Mouse (Mus musculus): ENCODE measurements at regions not wholly inside any gene's neighbourhood (a gene's known extent, or its start where the extent isn't known, plus 50 kb on each side); places are given as distances from the start of the nearest gene placed in this dataset.

DNA sequence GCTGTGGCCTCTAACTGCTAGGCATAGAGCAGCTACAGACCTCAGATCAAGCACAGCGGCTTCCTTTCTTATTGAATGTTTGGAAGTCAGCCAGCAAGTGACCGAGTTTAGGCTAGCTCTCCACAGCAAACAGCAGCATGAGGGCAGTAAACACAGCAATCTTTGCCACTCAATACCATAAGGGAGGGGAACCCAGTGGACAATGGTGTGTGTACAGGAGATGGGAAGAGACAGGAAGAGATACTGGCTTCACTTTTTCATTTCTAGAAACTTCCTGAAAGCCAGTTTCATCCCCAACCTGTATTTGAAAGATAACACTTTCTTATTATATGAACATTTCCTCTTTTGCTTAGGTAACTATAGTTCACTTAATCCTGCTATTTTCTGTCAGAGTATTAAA is 1284.9 kb upstream of the Lrrc6 start:
- TF ChIP-seq POLR2A (IDR thresholded peaks at IDR 0.05; ENCODE audit: borderline replicate concordance, insufficient read depth, low read length) = no peak
- no peak for TF ChIP-seq CTCF (IDR thresholded peaks at IDR 0.05; ENCODE audit: borderline replicate concordance, insufficient read depth, low read depth, low read length)
- H3K4me3 ChIP-seq (replicated peaks; ENCODE audit: insufficient read depth, low read depth, low read length) = no peak overlapping the region
- H3K4me1 ChIP-seq (ENCODE audit: control insufficient read depth, insufficient read depth, low read length) = no peaks in the 10 kb centered on the region
- no peak overlapping the region for H3K27ac ChIP-seq (ENCODE audit: insufficient read depth, low read length)
- no peak for DNase-seq
- WGBS = 24% methylated on average over 2 of the region's 2 CpGs
- no peaks in the 10 kb centered on the region for H3K27me3 ChIP-seq (ENCODE audit: control insufficient read depth, insufficient read depth, low read length)

DNA sequence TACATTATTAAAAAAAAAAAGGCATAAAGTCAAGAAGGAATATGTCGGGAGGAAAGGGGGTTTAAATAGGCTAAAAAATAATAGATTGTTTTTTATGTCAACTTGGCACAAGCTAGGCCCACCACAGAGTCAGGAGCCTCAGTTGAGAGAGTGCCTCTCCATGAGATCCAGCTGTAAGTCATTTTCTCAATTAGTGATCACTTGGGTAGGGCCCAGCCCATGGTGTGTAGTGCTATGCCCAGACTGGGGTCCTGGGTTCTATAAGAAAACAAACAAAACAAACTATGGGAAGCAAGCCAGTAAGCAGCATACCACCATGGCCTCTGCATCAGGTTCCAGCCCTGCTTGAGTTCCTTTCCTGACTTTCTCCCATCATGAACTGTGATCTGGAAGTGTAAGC is 1283.0 kb upstream of the Lrrc6 start:
- H3K4me3 ChIP-seq (replicated peaks; ENCODE audit: insufficient read depth, low read depth, low read length) = no peak overlapping the region
- no peak for DNase-seq
- no peaks in the 10 kb centered on the region for H3K4me1 ChIP-seq (ENCODE audit: control insufficient read depth, insufficient read depth, low read length)
- H3K27ac ChIP-seq (ENCODE audit: insufficient read depth, low read length) = no peak overlapping the region
- H3K27me3 ChIP-seq (ENCODE audit: control insufficient read depth, insufficient read depth, low read length) = no peaks in the 10 kb centered on the region
- no peak for TF ChIP-seq POLR2A (IDR thresholded peaks at IDR 0.05; ENCODE audit: borderline replicate concordance, insufficient read depth, low read length)
- no peak for TF ChIP-seq CTCF (IDR thresholded peaks at IDR 0.05; ENCODE audit: borderline replicate concordance, insufficient read depth, low read depth, low read length)
- 79% methylated on average over 1 of the region's 1 CpGs for WGBS

DNA sequence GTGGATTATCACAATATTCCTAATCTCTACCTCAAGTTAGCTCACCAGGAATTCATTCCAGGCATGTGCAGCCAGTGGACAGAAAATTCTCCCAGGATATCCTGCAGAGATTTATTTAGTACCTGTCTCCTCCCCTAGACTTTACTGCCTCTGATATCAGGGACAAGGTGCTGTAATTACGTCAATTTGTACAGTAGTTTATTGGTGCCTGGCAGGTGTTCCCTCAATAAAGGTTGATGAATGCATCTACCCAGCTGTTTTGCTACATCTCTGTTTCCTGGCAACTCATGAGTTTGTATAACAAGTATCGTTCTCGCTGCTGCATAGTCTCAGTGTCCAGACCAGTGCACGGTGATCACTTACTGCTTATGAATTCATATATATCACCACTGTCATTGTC is 1281.8 kb upstream of the Lrrc6 start:
- H3K4me3 ChIP-seq (replicated peaks; ENCODE audit: insufficient read depth, low read depth, low read length) = no peak overlapping the region
- no peaks in the 10 kb centered on the region for H3K4me1 ChIP-seq (ENCODE audit: control insufficient read depth, insufficient read depth, low read length)
- H3K27me3 ChIP-seq (ENCODE audit: control insufficient read depth, insufficient read depth, low read length) = no peaks in the 10 kb centered on the region
- DNase-seq = no peak
- no peak for TF ChIP-seq CTCF (IDR thresholded peaks at IDR 0.05; ENCODE audit: borderline replicate concordance, insufficient read depth, low read depth, low read length)
- no peak for TF ChIP-seq POLR2A (IDR thresholded peaks at IDR 0.05; ENCODE audit: borderline replicate concordance, insufficient read depth, low read length)
- no peak overlapping the region for H3K27ac ChIP-seq (ENCODE audit: insufficient read depth, low read length)
- 94% methylated on average over 4 of the region's 4 CpGs for WGBS

DNA sequence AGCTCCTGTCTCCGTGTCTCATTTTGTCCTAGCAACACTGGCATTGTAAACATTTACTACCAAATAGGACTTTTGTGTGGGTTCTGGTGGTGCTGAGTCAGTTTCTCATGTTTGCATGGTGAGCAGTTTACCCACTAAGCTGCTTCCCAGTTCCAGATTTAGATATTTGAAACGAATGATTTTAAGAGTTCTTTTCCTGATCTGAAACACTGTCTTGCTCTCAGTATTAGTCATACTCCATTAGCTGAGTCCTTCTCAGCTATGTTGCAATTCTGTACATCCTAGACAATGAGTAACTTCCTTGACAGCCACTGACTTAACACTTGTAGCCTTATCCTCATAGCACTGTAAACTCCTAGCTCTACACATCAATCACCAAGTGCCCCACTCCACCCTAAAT is 1280.1 kb upstream of the Lrrc6 start:
- 77% methylated on average over 2 of the region's 2 CpGs for WGBS
- Histone ChIP-seq H3K27ac (ENCODE audit: insufficient read depth, low read length) (no peak overlapping the region), H3K27me3 (ENCODE audit: control insufficient read depth, insufficient read depth, low read length) (no peaks in the 10 kb centered on the region), H3K4me3 (replicated peaks; ENCODE audit: insufficient read depth, low read depth, low read length) (no peak overlapping the region), H3K4me1 (ENCODE audit: control insufficient read depth, insufficient read depth, low read length) (no peaks in the 10 kb centered on the region)
- DNase-seq = no peak
- TF ChIP-seq CTCF (IDR thresholded peaks at IDR 0.05; ENCODE audit: borderline replicate concordance, insufficient read depth, low read depth, low read length) (no peak), POLR2A (IDR thresholded peaks at IDR 0.05; ENCODE audit: borderline replicate concordance, insufficient read depth, low read length) (no peak)

DNA sequence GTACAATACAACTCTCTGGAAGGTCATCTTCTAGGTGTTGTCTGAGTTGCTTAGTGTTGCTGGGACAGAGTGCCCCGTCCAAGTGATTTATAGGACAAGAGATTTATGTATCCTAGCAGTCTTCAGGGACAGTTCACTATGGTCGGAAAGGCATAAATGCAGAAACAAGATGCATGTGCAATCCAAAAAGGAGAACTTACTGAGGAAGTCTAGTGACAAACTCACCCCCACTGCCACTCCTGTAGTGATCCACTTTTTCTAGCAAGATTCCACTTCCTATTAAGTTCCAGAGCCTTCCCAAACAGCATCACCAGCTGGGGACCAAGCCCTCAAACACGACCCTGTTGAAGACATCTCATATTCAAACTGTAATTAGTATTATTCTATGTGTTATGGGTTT is 1266.9 kb upstream of the Lrrc6 start:
- Histone ChIP-seq H3K27me3 (ENCODE audit: control insufficient read depth, insufficient read depth, low read length) (no peaks in the 10 kb centered on the region), H3K4me1 (ENCODE audit: control insufficient read depth, insufficient read depth, low read length) (no peaks in the 10 kb centered on the region), H3K27ac (ENCODE audit: insufficient read depth, low read length) (no peak overlapping the region), H3K4me3 (replicated peaks; ENCODE audit: insufficient read depth, low read depth, low read length) (no peak overlapping the region)
- DNase-seq = no peak
- 73% methylated on average over 3 of the region's 3 CpGs for WGBS
- TF ChIP-seq POLR2A (IDR thresholded peaks at IDR 0.05; ENCODE audit: borderline replicate concordance, insufficient read depth, low read length) = no peak
- no peak for TF ChIP-seq CTCF (IDR thresholded peaks at IDR 0.05; ENCODE audit: borderline replicate concordance, insufficient read depth, low read depth, low read length)

DNA sequence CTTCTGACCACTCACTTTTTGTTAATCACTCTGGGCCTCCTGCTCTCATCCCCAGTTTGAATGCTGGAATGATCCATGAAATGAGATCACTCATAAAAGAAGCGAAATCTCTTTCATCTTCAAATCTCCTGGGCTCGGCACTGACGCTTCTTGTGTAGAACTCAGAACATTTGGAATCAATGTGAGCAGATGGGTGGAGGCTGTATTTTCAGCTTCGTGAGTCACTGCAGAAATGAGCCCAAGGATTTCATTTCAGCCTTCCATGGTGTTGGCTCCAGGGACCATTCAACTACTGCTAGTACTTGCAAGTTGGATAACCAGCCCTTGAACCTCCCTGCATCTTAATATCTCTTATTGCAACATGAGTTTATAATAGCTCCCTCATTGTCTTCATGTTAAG is 1258.5 kb upstream of the Lrrc6 start:
- TF ChIP-seq CTCF (IDR thresholded peaks at IDR 0.05; ENCODE audit: borderline replicate concordance, insufficient read depth, low read depth, low read length) = no peak
- no peak for TF ChIP-seq POLR2A (IDR thresholded peaks at IDR 0.05; ENCODE audit: borderline replicate concordance, insufficient read depth, low read length)
- Histone ChIP-seq H3K27me3 (ENCODE audit: control insufficient read depth, insufficient read depth, low read length) (no peaks in the 10 kb centered on the region), H3K4me1 (ENCODE audit: control insufficient read depth, insufficient read depth, low read length) (no peaks in the 10 kb centered on the region), H3K4me3 (replicated peaks; ENCODE audit: insufficient read depth, low read depth, low read length) (no peak overlapping the region), H3K27ac (ENCODE audit: insufficient read depth, low read length) (no peak overlapping the region)
- WGBS = 78% methylated on average over 4 of the region's 4 CpGs
- no peak for DNase-seq

DNA sequence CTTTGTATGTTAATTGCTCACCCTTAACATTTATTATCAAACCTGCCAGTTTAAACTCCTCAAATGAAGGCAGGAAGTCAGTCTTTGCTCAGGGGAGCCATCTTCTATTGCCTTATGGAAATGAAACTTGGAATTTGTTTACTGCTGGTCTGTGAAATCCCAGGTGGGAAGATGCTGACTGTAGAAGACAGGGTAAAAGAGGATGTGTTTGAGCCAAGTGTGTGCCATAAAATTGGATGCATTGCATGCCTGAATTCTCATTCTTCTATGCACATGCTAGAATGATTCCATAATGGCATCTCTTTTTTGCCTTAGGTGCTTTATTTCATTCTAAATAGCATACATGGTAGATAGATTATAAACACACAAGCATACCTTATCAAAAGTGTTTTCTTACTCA is 1249.9 kb upstream of the Lrrc6 start:
- no peak for DNase-seq
- TF ChIP-seq POLR2A (IDR thresholded peaks at IDR 0.05; ENCODE audit: borderline replicate concordance, insufficient read depth, low read length) = no peak
- TF ChIP-seq CTCF (IDR thresholded peaks at IDR 0.05; ENCODE audit: borderline replicate concordance, insufficient read depth, low read depth, low read length) = no peak
- no peaks in the 10 kb centered on the region for H3K27me3 ChIP-seq (ENCODE audit: control insufficient read depth, insufficient read depth, low read length)
- H3K4me3 ChIP-seq (replicated peaks; ENCODE audit: insufficient read depth, low read depth, low read length) = no peak overlapping the region
- no peaks in the 10 kb centered on the region for H3K4me1 ChIP-seq (ENCODE audit: control insufficient read depth, insufficient read depth, low read length)
- no peak overlapping the region for H3K27ac ChIP-seq (ENCODE audit: insufficient read depth, low read length)

DNA sequence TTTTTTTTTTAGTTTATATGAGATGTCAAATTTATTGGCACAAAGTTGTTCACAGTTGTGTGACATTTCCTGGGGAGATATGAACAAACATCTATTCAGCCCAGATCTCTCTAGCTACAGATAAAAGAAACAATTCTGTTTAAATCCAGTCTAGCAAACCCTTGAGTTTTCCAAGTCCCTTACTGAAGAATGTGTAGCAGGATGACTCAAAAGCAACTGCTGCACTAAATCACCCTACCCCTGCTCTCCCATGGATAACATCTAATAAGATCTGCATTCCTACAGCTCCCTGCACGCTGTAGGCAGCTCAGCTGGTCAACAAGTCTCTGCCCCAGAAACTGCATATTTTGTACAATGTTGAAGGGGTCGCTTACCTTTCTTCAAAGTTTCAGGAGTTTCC is 1242.6 kb upstream of the Lrrc6 start:
- TF ChIP-seq POLR2A (IDR thresholded peaks at IDR 0.05; ENCODE audit: borderline replicate concordance, insufficient read depth, low read length) (no peak), CTCF (IDR thresholded peaks at IDR 0.05; ENCODE audit: borderline replicate concordance, insufficient read depth, low read depth, low read length) (no peak)
- no peak for DNase-seq

More for the DNA sequence above, 1242.6 kb upstream of the Lrrc6 start:
- no peaks in the 10 kb centered on the region for H3K4me1 ChIP-seq (ENCODE audit: control insufficient read depth, insufficient read depth, low read length)
- no peak overlapping the region for H3K27ac ChIP-seq (ENCODE audit: insufficient read depth, low read length)
- 72% methylated on average over 2 of the region's 2 CpGs for WGBS
- H3K4me3 ChIP-seq (replicated peaks; ENCODE audit: insufficient read depth, low read depth, low read length) = no peak overlapping the region
- no peaks in the 10 kb centered on the region for H3K27me3 ChIP-seq (ENCODE audit: control insufficient read depth, insufficient read depth, low read length)
